Comparison of ENCODE assay signal across 15 mouse cellular contexts in genomic region chr12:6588031-6588701, GRCm38 (mm10).
DNase-seq lines count a peak whose midpoint lies in the region; ATAC-seq lines count a peak whose summit lies in the region.
"Had no signal": no experiment of that assay in that cellular context is flagged by ENCODE, and none has a peak within 500 bp of the region (broad histone marks: within the 10 kb centered on the region; RNA-seq: fewer than 3 reads in every experiment).

No protein-coding gene starts in this region.

- H3K36me3 ChIP-seq in midbrain, embryonic 10.5 days = no peaks in the 10 kb centered on the region
- no peaks in the 10 kb centered on the region for H3K36me3 ChIP-seq in midbrain, embryonic 15.5 days (replicated peaks)
- H3K36me3 ChIP-seq in forebrain, embryonic 14.5 days (ENCODE audit: control insufficient read depth, insufficient read depth, low read length) = no peaks in the 10 kb centered on the region
- H3K36me3 ChIP-seq in midbrain, embryonic 16.5 days (ENCODE audit: control insufficient read depth, insufficient read depth, low read length) = no peaks in the 10 kb centered on the region
- H3K36me3 ChIP-seq: limb, embryonic 15.5 days had no signal

- no peaks in the 10 kb centered on the region for H3K27me3 ChIP-seq in midbrain, embryonic 10.5 days (ENCODE audit: low read depth, poor library complexity, severe bottlenecking)
- no peaks in the 10 kb centered on the region for H3K27me3 ChIP-seq in midbrain, embryonic 15.5 days (replicated peaks)
- no peaks in the 10 kb centered on the region for H3K27me3 ChIP-seq in forebrain, embryonic 14.5 days (replicated peaks; ENCODE audit: control insufficient read depth, insufficient read depth, low read length)
- no peaks in the 10 kb centered on the region for H3K27me3 ChIP-seq in midbrain, embryonic 16.5 days (ENCODE audit: control insufficient read depth, insufficient read depth, low read depth, low read length)
- H3K27me3 ChIP-seq: limb, embryonic 15.5 days had no signal

- no peak overlapping the region for H3K27ac ChIP-seq in midbrain, embryonic 10.5 days (replicated peaks)
- H3K27ac ChIP-seq in midbrain, embryonic 15.5 days = no peak overlapping the region
- peak overlapping the region; percentile 34; the same call in 1 of the 2 replicates for H3K27ac ChIP-seq in forebrain, embryonic 14.5 days (ENCODE audit: low read depth, low read length)
- H3K27ac ChIP-seq in midbrain, embryonic 16.5 days (ENCODE audit: low read length) = no peak overlapping the region; the same call in 1 of the 2 replicates
- H3K27ac ChIP-seq: limb, embryonic 15.5 days; macrophage; stomach, postnatal 0 days had no signal

- ATAC-seq in midbrain, embryonic 15.5 days (replicated peaks) = no peak
- peak; percentile 77; the same call in 1 of the 2 replicates for ATAC-seq in forebrain, embryonic 14.5 days
- no peak for ATAC-seq in midbrain, embryonic 16.5 days
- no peak for ATAC-seq in frontal cortex, adult (ENCODE audit: low TSS enrichment)
- ATAC-seq: inflammation-experienced regulatory T-cells, adult 6 months had no signal

- no peak overlapping the region for H3K9ac ChIP-seq in midbrain, embryonic 15.5 days
- no peak overlapping the region for H3K9ac ChIP-seq in forebrain, embryonic 14.5 days (ENCODE audit: low read length)
- no peak overlapping the region for H3K9ac ChIP-seq in midbrain, embryonic 16.5 days (ENCODE audit: low read depth, low read length)
- H3K9ac ChIP-seq: limb, embryonic 15.5 days had no signal

- DNase-seq in midbrain, embryonic 10.5 days (ENCODE audit: low spot score) = peak; percentile 17
- DNase-seq in adrenal gland, postnatal 10 days = peak; percentile 33
- peak; percentile 58 for DNase-seq in forebrain, embryonic 14.5 days (ENCODE audit: low spot score)
- DNase-seq in left cerebral cortex, postnatal 14 days (ENCODE audit: low spot score in 2 of 2) = no peak
- no peak for DNase-seq in ovary, postnatal 10 days (ENCODE audit: low spot score)
- DNase-seq: cerebellum, adult 18-20 months; lung, adult 18-20 months; thymus, postnatal 25 days had no signal

- H3K9me3 ChIP-seq in midbrain, embryonic 10.5 days (replicated peaks) = no peaks in the 10 kb centered on the region
- no peaks in the 10 kb centered on the region for H3K9me3 ChIP-seq in midbrain, embryonic 15.5 days
- H3K9me3 ChIP-seq in forebrain, embryonic 14.5 days (replicated peaks; ENCODE audit: control insufficient read depth, low read length) = no peaks in the 10 kb centered on the region
- no peaks in the 10 kb centered on the region for H3K9me3 ChIP-seq in midbrain, embryonic 16.5 days (replicated peaks; ENCODE audit: control insufficient read depth, low read length, poor library complexity, severe bottlenecking)
- H3K9me3 ChIP-seq: limb, embryonic 15.5 days had no signal

- intact Hi-C loops in left cerebral cortex, postnatal 14 days (cut with DNase I) = no loop called here

- 28% methylated on average over 12 of the region's 12 CpGs for WGBS in midbrain, embryonic 10.5 days
- 24% methylated on average over 12 of the region's 12 CpGs for WGBS in midbrain, embryonic 15.5 days
- WGBS in forebrain, embryonic 14.5 days = 12% methylated on average over 12 of the region's 12 CpGs
- WGBS in midbrain, embryonic 16.5 days = 20% methylated on average over 12 of the region's 12 CpGs

- H3K4me2 ChIP-seq in midbrain, embryonic 15.5 days = no peak overlapping the region
- no peak overlapping the region for H3K4me2 ChIP-seq in forebrain, embryonic 14.5 days (ENCODE audit: low read length)
- 0 out of 2 replicates have a peak overlapping the region, but pooled peaks have one; percentile 12 for H3K4me2 ChIP-seq in midbrain, embryonic 16.5 days (ENCODE audit: low read length)
- H3K4me2 ChIP-seq: limb, embryonic 15.5 days had no signal

- peaks cover 6% of the 10 kb centered on the region for H3K4me1 ChIP-seq in midbrain, embryonic 10.5 days
- no peaks in the 10 kb centered on the region for H3K4me1 ChIP-seq in midbrain, embryonic 15.5 days
- peaks cover 3% of the 10 kb centered on the region; the same call in 1 of the 2 replicates for H3K4me1 ChIP-seq in forebrain, embryonic 14.5 days (ENCODE audit: control insufficient read depth, insufficient read depth, low read length)
- H3K4me1 ChIP-seq in midbrain, embryonic 16.5 days (ENCODE audit: control insufficient read depth, insufficient read depth, low read length) = 0 out of 2 replicates have a peak, but pooled peaks cover 2% of the 10 kb centered on the region
- H3K4me1 ChIP-seq: limb, embryonic 15.5 days had no signal

- H3K4me3 ChIP-seq in midbrain, embryonic 10.5 days = no peak overlapping the region
- H3K4me3 ChIP-seq in midbrain, embryonic 15.5 days = no peak overlapping the region
- H3K4me3 ChIP-seq in forebrain, embryonic 14.5 days (ENCODE audit: low read depth, low read length) = no peak overlapping the region
- no peak overlapping the region for H3K4me3 ChIP-seq in midbrain, embryonic 16.5 days (ENCODE audit: low read depth, low read length)
- H3K4me3 ChIP-seq: limb, embryonic 15.5 days had no signal

Comparison
In these comparisons a context has a peak if more than half of its experiments do, and no peak if none do; other contexts are left out.
1. DNase-seq: peak in midbrain, embryonic 10.5 days (single experiment), adrenal gland, postnatal 10 days (single experiment) and forebrain, embryonic 14.5 days (single experiment); none in left cerebral cortex, postnatal 14 days (0 of 2) and ovary, postnatal 10 days (single experiment).